Mouse (Mus musculus): ENCODE results near the gene Med22. TPM values are rescaled to one million over a fixed set of nuclear protein-coding genes. Genes with fewer than 3 reads are reported as not detected.

The Med22 gene
- polyA plus RNA-seq, 1 experiment from 2014 or later = 45.4 TPM

Other genes starting within 250 kb of the Med22 start
- not detected in 2 replicates for gene Lcn4, start 239.4 kb downstream of the Med22 start, polyA plus RNA-seq (2015; fragmentation: Nextera tagmentation; extraction: Ambion mirVana)
- gene Abo, start 45.7 kb downstream of the Med22 start, polyA plus RNA-seq (2015; fragmentation: Nextera tagmentation; extraction: Ambion mirVana) = 0.11 TPM in 1 of 2 replicates, not detected in the other
- gene Surf6, start 7.8 kb downstream of the Med22 start, polyA plus RNA-seq (2015; fragmentation: Nextera tagmentation; extraction: Ambion mirVana) = 15.1 and 16.0 TPM in 2 replicates
- gene Rpl7a, start 87 bp upstream of the Med22 start, polyA plus RNA-seq (2015; fragmentation: Nextera tagmentation; extraction: Ambion mirVana) = 287 and 336 TPM in 2 replicates
- 36.2 and 38.1 TPM in 2 replicates for gene Surf2, start 5.7 kb upstream of the Med22 start, polyA plus RNA-seq (2015; fragmentation: Nextera tagmentation; extraction: Ambion mirVana)
- 46.8 and 47.6 TPM in 2 replicates for gene Surf1, start 5.9 kb upstream of the Med22 start, polyA plus RNA-seq (2015; fragmentation: Nextera tagmentation; extraction: Ambion mirVana)
- 160 and 177 TPM in 2 replicates for gene Surf4, start 23.3 kb upstream of the Med22 start, polyA plus RNA-seq (2015; fragmentation: Nextera tagmentation; extraction: Ambion mirVana)
- 0.26 and 0.38 TPM in 2 replicates for gene Stkld1, start 23.4 kb upstream of the Med22 start, polyA plus RNA-seq (2015; fragmentation: Nextera tagmentation; extraction: Ambion mirVana)
- 26.5 and 31.3 TPM in 2 replicates for gene Rexo4, start 53.7 kb upstream of the Med22 start, polyA plus RNA-seq (2015; fragmentation: Nextera tagmentation; extraction: Ambion mirVana)
- not detected in 2 replicates for gene Adamts13, start 62.7 kb upstream of the Med22 start, polyA plus RNA-seq (2015; fragmentation: Nextera tagmentation; extraction: Ambion mirVana)
- 41.4 and 44.2 TPM in 2 replicates for gene Cacfd1, start 99.2 kb upstream of the Med22 start, polyA plus RNA-seq (2015; fragmentation: Nextera tagmentation; extraction: Ambion mirVana)
- 0.64 and 0.65 TPM in 2 replicates for gene Slc2a6, start 117.3 kb upstream of the Med22 start, polyA plus RNA-seq (2015; fragmentation: Nextera tagmentation; extraction: Ambion mirVana)
- 0.84 and 1.1 TPM in 2 replicates for gene Mymk, start 161.5 kb upstream of the Med22 start, polyA plus RNA-seq (2015; fragmentation: Nextera tagmentation; extraction: Ambion mirVana)
- 12.4 and 14.8 TPM in 2 replicates for gene Adamtsl2, start 168.7 kb upstream of the Med22 start, polyA plus RNA-seq (2015; fragmentation: Nextera tagmentation; extraction: Ambion mirVana)
- gene Fam163b, start 231.8 kb upstream of the Med22 start, polyA plus RNA-seq (2015; fragmentation: Nextera tagmentation; extraction: Ambion mirVana) = 0.70 and 0.91 TPM in 2 replicates